Mouse (Mus musculus): ENCODE measurements around the gene Nfix.
A peak's percentile ranks its signal among the peaks of the same experiment; 100 is the strongest.

The Nfix gene

GRCm38 (mm10) chr8:84799999-84800831 is at the start of gene Nfix:
Nfix (minus strand) TSS chr8:84800344.
- no peak for DNase-seq (ENCODE audit: extremely low read depth, low read depth, low spot score)

DNA sequence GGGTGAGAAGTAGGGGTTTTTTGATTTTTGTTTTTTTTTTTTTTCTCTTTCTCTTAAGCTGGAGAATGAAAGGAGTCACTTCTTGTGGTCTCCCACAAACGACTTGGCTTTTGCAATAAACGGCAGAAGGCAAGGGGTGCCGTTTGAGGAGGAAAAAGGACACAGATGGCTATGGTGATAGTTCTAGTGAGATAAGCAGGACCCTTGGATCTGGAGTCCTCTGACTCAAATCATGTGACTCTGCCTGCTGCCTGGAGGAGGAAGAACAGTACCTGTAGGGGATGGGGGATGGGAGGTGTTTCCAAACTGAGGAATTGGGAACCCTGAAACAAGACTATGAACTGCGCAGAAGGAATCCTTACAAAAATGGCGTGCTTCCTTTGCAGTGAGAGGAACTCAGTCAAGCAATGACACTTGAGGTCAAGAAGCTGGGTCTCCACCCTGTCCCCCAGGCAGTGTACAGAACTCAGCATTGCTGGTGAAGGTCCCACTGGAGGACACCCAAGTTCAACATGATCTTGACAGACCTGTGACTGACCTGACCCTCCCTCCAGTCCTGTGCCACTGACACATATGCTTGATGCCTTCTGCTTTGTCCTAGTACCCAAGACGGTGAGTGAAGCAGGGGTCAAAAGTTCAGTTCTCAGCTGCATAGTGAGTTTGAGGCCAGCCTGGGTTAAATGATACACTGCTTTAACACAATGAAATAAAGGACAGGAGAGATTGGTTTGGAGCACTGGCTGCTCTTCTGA is 47.7 kb upstream of the Nfix start:
- no peak for DNase-seq (ENCODE audit: extremely low read depth, low read depth, low spot score)

- DNase-seq (ENCODE audit: extremely low read depth, low read depth, low spot score), result peak; percentile 98
Observed at GRCm38 (mm10) chr8:84846722-84847572, 46.8 kb upstream of the Nfix start, which contains the start of gene Calr. Calr (minus strand) TSS chr8:84846934.

DNA sequence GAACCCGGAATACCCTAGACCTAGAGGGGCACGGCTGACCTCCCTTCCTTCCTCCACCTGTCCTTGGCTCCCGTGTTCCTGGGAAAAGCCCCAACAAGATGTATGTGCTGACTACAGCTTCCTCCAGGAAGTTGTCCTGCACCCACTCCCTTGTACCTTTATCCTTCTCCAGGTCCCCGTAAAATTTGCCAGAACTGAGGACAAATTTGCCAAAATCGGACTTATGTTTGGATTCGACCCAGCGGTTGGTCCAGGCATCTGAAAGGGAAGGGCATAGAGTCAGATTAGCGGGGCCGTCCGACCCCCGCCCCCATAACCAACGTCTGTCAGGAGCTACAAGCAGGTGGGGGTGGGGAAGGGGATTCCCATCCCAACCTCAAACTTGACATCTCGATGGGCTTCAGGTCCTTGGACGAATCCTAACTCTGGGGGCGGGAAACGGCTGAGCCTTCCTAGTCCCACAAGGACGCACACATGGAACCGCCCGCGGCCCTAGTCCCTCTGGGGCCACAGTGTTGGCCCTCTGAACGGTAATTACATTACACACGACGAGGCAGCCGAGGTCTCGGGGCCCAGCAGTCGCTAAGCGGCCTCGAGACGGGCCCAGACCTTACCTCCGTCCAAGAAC is 46.1 kb upstream of the Nfix start:
- DNase-seq (ENCODE audit: extremely low read depth, low read depth, low spot score), result no peak

GRCm38 (mm10) chr8:84845355-84846093 is 45.4 kb upstream of the Nfix start:
- no peak for DNase-seq (ENCODE audit: extremely low read depth, low read depth, low spot score)

GRCm38 (mm10) chr8:84844397-84845070 is 44.4 kb upstream of the Nfix start:
- no peak for DNase-seq (ENCODE audit: extremely low read depth, low read depth, low spot score)

DNA sequence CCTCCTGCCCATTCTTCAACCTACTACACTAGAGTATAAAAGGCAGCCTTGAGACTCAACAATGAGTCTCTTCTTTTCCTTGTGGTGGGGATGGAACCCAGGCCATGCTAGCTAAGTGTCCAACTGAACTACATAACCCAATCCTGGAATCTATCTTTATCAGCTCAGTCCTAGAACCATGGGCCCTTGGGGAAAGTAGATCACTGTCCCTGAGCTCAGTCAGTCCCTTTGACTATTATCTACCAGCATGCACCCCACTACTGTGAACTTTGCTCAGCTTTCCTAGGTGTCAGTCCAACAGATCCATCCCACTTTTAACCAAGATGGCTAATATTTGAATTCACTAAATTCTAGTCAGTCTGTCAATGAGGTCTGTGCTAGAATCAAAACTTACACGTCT is 41.4 kb upstream of the Nfix start:
- no peak for DNase-seq (ENCODE audit: extremely low read depth, low read depth, low spot score)

DNA sequence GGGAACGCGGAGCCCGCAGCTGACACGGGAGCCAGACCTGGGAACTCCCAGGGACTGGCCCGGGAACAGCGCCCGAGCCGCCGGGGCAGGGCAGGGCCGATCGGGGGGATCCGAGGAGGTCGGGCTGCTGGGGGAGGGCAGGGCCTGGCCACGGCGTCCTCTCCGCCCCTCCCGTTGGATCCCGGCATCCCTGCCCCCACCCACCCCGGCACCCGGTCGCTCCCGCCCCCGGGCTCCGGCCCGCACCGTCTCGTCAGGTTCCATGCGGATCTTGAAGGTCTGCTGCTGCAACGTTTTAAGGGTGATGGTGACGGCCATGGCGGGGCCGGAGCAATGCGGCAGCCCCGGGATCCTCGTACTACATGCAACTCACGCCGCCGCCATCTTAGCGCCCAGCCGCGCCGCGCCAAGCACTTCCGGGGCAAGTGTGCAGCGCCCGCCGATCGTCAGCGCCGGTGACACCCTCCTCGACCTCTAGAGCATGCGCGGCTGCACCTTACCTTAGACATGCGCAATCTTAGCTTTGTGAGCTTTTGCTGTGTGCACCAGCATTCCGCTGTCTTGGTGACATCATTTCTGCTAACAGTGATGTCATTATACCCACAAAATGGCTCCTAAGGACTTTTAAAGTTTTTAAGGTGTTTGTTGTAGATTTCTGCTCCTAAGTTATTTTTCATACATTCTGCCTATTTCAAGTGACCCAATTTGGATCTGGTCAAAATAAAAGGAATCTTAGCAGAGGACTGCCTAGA is 40.3 kb upstream of the Nfix start, which contains the start of gene Rad23a:
Gene Rad23a, minus strand, starts transcription at position 418 of the 752 bp plus-strand sequence.
- DNase-seq (ENCODE audit: extremely low read depth, low read depth, low spot score), result peak; percentile 34

- DNase-seq (ENCODE audit: extremely low read depth, low read depth, low spot score), result no peak
Observed at GRCm38 (mm10) chr8:84839875-84840247, 39.7 kb upstream of the Nfix start.

- DNase-seq (ENCODE audit: extremely low read depth, low read depth, low spot score), result no peak
Observed at GRCm38 (mm10) chr8:84839411-84839810, 39.3 kb upstream of the Nfix start.

GRCm38 (mm10) chr8:84838513-84838912 is 38.4 kb upstream of the Nfix start:
- no peak for DNase-seq (ENCODE audit: extremely low read depth, low read depth, low spot score)

GRCm38 (mm10) chr8:84837912-84838470 is 37.8 kb upstream of the Nfix start:
- DNase-seq (ENCODE audit: extremely low read depth, low read depth, low spot score), result no peak

GRCm38 (mm10) chr8:84837149-84837911 is 37.2 kb upstream of the Nfix start:
- DNase-seq (ENCODE audit: extremely low read depth, low read depth, low spot score), result no peak

DNA sequence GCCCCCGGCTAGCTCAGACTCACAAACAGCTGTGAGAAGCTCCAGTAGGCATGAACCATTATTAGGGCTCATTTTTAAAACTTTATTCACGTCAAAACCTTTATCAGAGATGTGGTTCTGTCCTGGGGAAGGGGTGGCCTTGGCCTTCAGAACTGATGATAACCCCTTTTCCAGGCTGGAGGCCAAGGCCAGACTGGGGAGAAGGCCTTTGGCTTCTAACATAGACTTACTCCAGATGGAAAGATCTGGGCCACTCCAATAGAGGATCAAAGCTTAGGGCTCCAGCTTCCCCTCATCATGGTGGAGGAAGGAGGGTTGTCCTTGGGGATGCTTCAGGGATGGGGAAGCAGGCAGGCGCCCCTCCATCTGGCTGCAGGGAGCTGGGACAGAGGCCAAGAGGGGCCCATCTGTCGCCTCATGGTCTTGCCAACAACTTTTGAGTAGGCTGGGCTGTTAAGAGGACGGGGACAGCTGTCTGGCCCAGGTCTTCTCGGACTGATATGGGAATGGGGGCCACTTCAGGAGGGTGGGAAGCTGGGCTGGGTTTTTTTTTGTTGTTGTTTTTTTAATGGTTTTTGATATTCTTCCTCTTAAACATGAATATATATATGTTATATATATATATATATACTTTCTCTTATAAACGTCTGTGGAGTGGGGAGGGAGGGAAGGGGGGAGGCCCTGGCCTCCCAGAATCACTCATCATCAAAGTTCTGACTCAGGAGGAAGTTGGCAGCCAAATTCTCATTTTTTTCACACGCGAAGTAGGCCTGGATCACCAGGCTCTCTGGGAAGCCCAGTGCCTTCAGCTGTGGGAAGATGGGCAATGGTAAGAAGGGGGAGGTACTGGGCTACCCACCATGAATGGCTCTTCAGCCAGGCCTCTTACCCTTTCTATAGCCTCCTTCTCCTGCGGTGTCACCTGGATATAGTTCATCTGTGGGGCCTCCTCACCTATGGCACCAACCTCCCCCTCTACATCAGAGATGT is 35.0 kb upstream of the Nfix start:
- DNase-seq (ENCODE audit: extremely low read depth, low read depth, low spot score), result no peak

DNA sequence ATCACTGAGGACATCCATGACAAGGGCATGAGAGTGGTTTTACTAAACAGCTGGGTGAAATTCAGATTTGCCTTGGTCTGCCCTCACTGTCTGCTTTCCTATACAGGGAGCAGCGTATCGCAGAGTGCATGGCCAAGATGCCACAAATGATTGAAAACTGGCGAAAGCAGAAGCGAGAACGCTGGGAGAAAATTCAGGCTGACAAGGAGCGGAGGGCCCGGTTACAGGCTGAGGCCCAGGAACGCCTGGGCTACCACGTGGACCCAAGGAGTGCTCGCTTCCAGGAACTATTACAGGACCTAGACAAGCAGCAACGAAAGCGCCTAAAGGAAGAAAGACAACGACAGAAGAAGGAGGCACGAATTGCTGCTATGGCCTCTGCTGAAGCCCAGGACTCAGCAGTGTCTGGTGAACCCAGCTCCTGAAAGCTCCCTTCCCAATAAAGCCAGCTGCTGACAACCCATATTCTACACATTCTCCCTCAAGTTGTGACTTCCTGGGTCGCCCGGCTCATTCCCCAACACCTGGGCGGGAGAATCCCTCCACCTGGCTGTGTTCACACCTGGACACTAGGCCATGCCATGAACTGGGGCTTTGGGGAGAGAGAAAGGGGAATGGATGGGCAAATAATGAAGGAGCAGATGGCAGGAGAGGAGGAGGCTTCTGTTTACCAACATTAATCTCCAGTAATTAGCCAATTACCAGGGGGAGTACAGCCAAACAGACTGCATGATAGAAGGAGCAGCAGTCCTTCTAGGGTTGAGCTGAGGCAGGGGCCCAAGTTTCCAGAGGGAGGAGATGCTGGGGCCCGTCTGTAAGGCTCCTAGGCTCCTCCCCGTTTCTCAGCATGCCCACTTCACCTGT is 34.1 kb upstream of the Nfix start:
- no peak for DNase-seq (ENCODE audit: extremely low read depth, low read depth, low spot score)

All from fat pad, adult 2 months (tissue).